Mouse (Mus musculus): Measurements from ENCODE around the gene Zfp423.

Gene Zfp423

GRCm38 (mm10) chr8:87674157-87674556, 285.2 kb downstream of the Zfp423 start:
- in situ Hi-C loops (cut with MboI; ENCODE audit: unreplicated experiment in 2 of 2), result no loop called here

- in situ Hi-C loops (cut with MboI; ENCODE audit: unreplicated experiment in 2 of 2), result no loop called here
Measured at GRCm38 (mm10) chr8:87672214-87672613, 287.2 kb downstream of the Zfp423 start.

GRCm38 (mm10) chr8:87671209-87671970, 288.0 kb downstream of the Zfp423 start:
- in situ Hi-C loops (cut with MboI; ENCODE audit: unreplicated experiment in 2 of 2), result no loop called here

- in situ Hi-C loops (cut with MboI; ENCODE audit: unreplicated experiment in 2 of 2), result no loop called here
Measured at GRCm38 (mm10) chr8:87670232-87670631, 289.2 kb downstream of the Zfp423 start.

- in situ Hi-C loops (cut with MboI; ENCODE audit: unreplicated experiment in 2 of 2), result no loop called here
Measured at GRCm38 (mm10) chr8:87668736-87669135, 290.7 kb downstream of the Zfp423 start.

- in situ Hi-C loops (cut with MboI; ENCODE audit: unreplicated experiment in 2 of 2), result no loop called here
Measured at GRCm38 (mm10) chr8:87667914-87668643, 291.3 kb downstream of the Zfp423 start.

- in situ Hi-C loops (cut with MboI; ENCODE audit: unreplicated experiment in 2 of 2), result no loop called here
Measured at GRCm38 (mm10) chr8:87667297-87667696, 292.1 kb downstream of the Zfp423 start.

GRCm38 (mm10) chr8:87665337-87665736, 294.1 kb downstream of the Zfp423 start:
- in situ Hi-C loops (cut with MboI; ENCODE audit: unreplicated experiment in 2 of 2), result no loop called here

GRCm38 (mm10) chr8:87664217-87664509, 295.2 kb downstream of the Zfp423 start:
- in situ Hi-C loops (cut with MboI; ENCODE audit: unreplicated experiment in 2 of 2), result no loop called here

GRCm38 (mm10) chr8:87663349-87664216, 295.8 kb downstream of the Zfp423 start:
- in situ Hi-C loops (cut with MboI; ENCODE audit: unreplicated experiment in 2 of 2), result no loop called here

GRCm38 (mm10) chr8:87662811-87663341, 296.5 kb downstream of the Zfp423 start:
- in situ Hi-C loops (cut with MboI; ENCODE audit: unreplicated experiment in 2 of 2), result no loop called here

- in situ Hi-C loops (cut with MboI; ENCODE audit: unreplicated experiment in 2 of 2), result no loop called here
Measured at GRCm38 (mm10) chr8:87662307-87662771, 297.1 kb downstream of the Zfp423 start.

GRCm38 (mm10) chr8:87660916-87661910, 298.2 kb downstream of the Zfp423 start:
- in situ Hi-C loops (cut with MboI; ENCODE audit: unreplicated experiment in 2 of 2), result no loop called here

GRCm38 (mm10) chr8:87660029-87660915, 299.1 kb downstream of the Zfp423 start:
- in situ Hi-C loops (cut with MboI; ENCODE audit: unreplicated experiment in 2 of 2), result no loop called here

GRCm38 (mm10) chr8:87657488-87657887, 301.9 kb downstream of the Zfp423 start:
- in situ Hi-C loops (cut with MboI; ENCODE audit: unreplicated experiment in 2 of 2), result no loop called here

GRCm38 (mm10) chr8:87656484-87657230, 302.7 kb downstream of the Zfp423 start:
- in situ Hi-C loops (cut with MboI; ENCODE audit: unreplicated experiment in 2 of 2), result no loop called here

- in situ Hi-C loops (cut with MboI; ENCODE audit: unreplicated experiment in 2 of 2), result no loop called here
Measured at GRCm38 (mm10) chr8:87655946-87656345, 303.4 kb downstream of the Zfp423 start.

- in situ Hi-C loops (cut with MboI; ENCODE audit: unreplicated experiment in 2 of 2), result no loop called here
Measured at GRCm38 (mm10) chr8:87647781-87648180, 311.6 kb downstream of the Zfp423 start.

Data from v-Abl transformed pro-B cells (cell line).